In the genomic region with DNA sequence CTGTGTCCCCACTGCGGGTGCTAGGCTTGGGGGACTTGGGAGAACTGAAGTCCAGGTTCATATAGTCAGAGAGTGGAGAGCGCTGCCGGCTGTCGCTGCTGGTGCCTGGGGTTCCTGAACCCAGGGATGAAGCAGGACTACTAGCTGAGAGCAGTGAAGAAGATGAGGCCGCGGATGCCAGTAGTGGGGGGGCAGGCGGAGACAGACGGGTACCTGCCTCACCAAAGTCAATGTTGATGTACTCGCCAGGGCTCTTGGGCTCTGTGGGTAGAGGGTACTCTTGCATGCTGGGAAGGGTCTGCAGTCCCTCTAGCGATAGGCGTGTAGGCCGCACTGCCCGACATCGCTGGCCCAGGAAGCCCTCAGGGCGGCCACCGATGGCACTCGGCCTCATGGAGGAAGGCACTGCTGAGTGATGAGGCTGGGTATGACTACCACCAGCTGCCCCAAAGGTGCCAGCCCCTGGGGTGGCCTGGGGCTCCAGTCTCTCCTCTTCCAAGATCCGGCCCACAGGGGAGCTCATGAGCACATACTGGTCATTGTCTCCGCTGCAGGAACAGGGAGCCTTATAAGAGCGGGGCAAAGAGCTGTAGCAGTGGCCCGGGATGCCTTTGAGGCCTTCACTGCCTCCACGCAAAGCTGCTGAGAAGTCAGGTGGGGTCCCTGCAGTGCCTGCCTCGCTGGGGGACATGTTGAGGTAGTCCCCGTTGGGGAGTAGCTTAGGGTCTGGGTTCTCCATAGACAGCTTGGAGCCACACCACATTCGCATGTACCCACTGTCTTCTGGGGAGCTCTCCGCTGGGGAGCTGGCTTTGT, we compare ENCODE assay signal across 8 mouse cellular contexts. TPM values are rescaled to one million over a fixed set of nuclear protein-coding genes. Genes with fewer than 3 reads are reported as not detected.
DNase-seq lines count a peak whose midpoint lies in the region; ATAC-seq and TF ChIP-seq lines count a peak whose summit lies in the region.

No protein-coding gene starts in this region.

- H3K9me3 ChIP-seq in heart, postnatal 0 days (replicated peaks; ENCODE audit: control insufficient read depth, low read length): no peaks in the 10 kb centered on the region
- H3K9me3 ChIP-seq in liver, embryonic 16.5 days (replicated peaks; ENCODE audit: control insufficient read depth, low read length): no peaks in the 10 kb centered on the region

- peak overlapping the region; percentile 88 for H3K4me3 ChIP-seq in heart, postnatal 0 days (ENCODE audit: low read depth, low read length)
- H3K4me3 ChIP-seq in liver, embryonic 16.5 days (ENCODE audit: low read depth, low read length): peak overlapping the region; percentile 91

- H3K9ac ChIP-seq in heart, postnatal 0 days (replicated peaks; ENCODE audit: low read depth, low read length): peak overlapping the region; percentile 96
- H3K9ac ChIP-seq in liver, embryonic 16.5 days (ENCODE audit: low read depth, low read length): peak overlapping the region; percentile 93

- H3K36me3 ChIP-seq in heart, postnatal 0 days (replicated peaks; ENCODE audit: control insufficient read depth, insufficient read depth, low read length): peaks cover 13% of the 10 kb centered on the region
- H3K36me3 ChIP-seq in liver, embryonic 16.5 days (ENCODE audit: control insufficient read depth, insufficient read depth): no peaks in the 10 kb centered on the region; the same call in 1 of the 2 replicates

- intact Hi-C loops in left cerebral cortex, postnatal 4 days (cut with DNase I): loop anchor here (5.0 to 10.0 kb wide), 3 partner anchors 131 to 428 kb away; no protein-coding TSS in a partner anchor
- intact Hi-C loops in left cerebral cortex, postnatal 36 days (cut with DNase I): loop anchor here (5.0 to 10.0 kb wide), 3 partner anchors 141 to 193 kb away; no protein-coding TSS in a partner anchor

- peak; percentile 15 for DNase-seq in left cerebral cortex, postnatal 4 days
- DNase-seq in left cerebral cortex, postnatal 36 days (ENCODE audit: low spot score in 2 of 2): no peak
- peak; percentile 31 to 52 for DNase-seq in cerebellum, adult 18-20 months
- no peak for DNase-seq in heart, postnatal 0 days (ENCODE audit: low spot score)
- no peak for DNase-seq in right cerebral cortex, postnatal 10 days (ENCODE audit: low spot score in 2 of 2)
- DNase-seq in yolk sac, embryonic 10.5 days (ENCODE audit: low spot score): no peak
- DNase-seq in spleen, adult 12 weeks (ENCODE audit: low spot score): no peak

- ATAC-seq in heart, postnatal 0 days (ENCODE audit: insufficient read depth, low read depth): no peak
- no peak for ATAC-seq in liver, embryonic 16.5 days (ENCODE audit: low read depth)

- 83% methylated on average over 26 of the region's 26 CpGs for WGBS in heart, postnatal 0 days
- 80% methylated on average over 26 of the region's 26 CpGs for WGBS in liver, embryonic 16.5 days (ENCODE audit: insufficient replicate concordance)

- H3K4me1 ChIP-seq in heart, postnatal 0 days (ENCODE audit: control insufficient read depth, insufficient read depth): peaks cover 46% of the 10 kb centered on the region
- H3K4me1 ChIP-seq in liver, embryonic 16.5 days (ENCODE audit: control insufficient read depth, low read depth, low read length): peaks cover 56% of the 10 kb centered on the region

- H3K27me3 ChIP-seq in heart, postnatal 0 days (ENCODE audit: control insufficient read depth, insufficient read depth, low read length): peaks cover 5% of the 10 kb centered on the region; the same call in 1 of the 2 replicates
- H3K27me3 ChIP-seq in liver, embryonic 16.5 days (ENCODE audit: control insufficient read depth, insufficient read depth, low read depth, low read length): no peaks in the 10 kb centered on the region

- TF ChIP-seq EP300 in heart, postnatal 0 days (IDR thresholded peaks at IDR 0.05; ENCODE audit: low read depth): no peak

- no peak overlapping the region for H3K27ac ChIP-seq in heart, postnatal 0 days (ENCODE audit: low read depth)
- peak overlapping the region; percentile 16; the same call in 1 of the 2 replicates for H3K27ac ChIP-seq in liver, embryonic 16.5 days (ENCODE audit: low read length)

- TF ChIP-seq CTCF in heart, postnatal 0 days (IDR thresholded peaks at IDR 0.05; ENCODE audit: low read depth): no peak

- H3K4me2 ChIP-seq in heart, postnatal 0 days (ENCODE audit: low read depth, low read length): peak overlapping the region; percentile 85
- H3K4me2 ChIP-seq in liver, embryonic 16.5 days (ENCODE audit: low read depth, low read length): peak overlapping the region; percentile 92

RNA-seq across cellular contexts. Expression of a gene that starts 2.6 kb away (rescaled TPM):
- total RNA-seq in left cerebral cortex, postnatal 4 days (2021): 10 to 100 TPM; 35.8 to 37.0 TPM
- 10 to 100 TPM; 49.7 to 66.6 TPM for total RNA-seq in left cerebral cortex, postnatal 36 days (2021)
- 39.3 and 53.4 TPM in 2 replicates for total RNA-seq in heart, postnatal 0 days (2014; rRNA removed; ENCODE audit: low replicate concordance)
- 1.6 and 2.0 TPM in 2 replicates for polyA plus RNA-seq in heart, postnatal 0 days (2015; fragmentation: Nextera tagmentation; extraction: Ambion mirVana)
- 3.0 and 3.2 TPM in 2 replicates for polyA plus RNA-seq in liver, embryonic 16.5 days (2015; fragmentation: Nextera tagmentation; extraction: Ambion mirVana)

Comparison
In these comparisons a context has a peak if more than half of its experiments do, and no peak if none do; other contexts are left out.
1. DNase-seq: peak in left cerebral cortex, postnatal 4 days (single experiment) and cerebellum, adult 18-20 months (2 of 2); none in left cerebral cortex, postnatal 36 days (0 of 2), heart, postnatal 0 days (single experiment), right cerebral cortex, postnatal 10 days (0 of 2), yolk sac, embryonic 10.5 days (single experiment) and spleen, adult 12 weeks (single experiment).